Mouse (Mus musculus) thymus, postnatal 14 days (tissue): ENCODE measurements at regions not wholly inside any gene's neighbourhood (a gene's known extent, or its start where the extent isn't known, plus 50 kb on each side); places are given as distances from the start of the nearest gene placed in this dataset.
A peak's percentile ranks its signal among the peaks of the same experiment; 100 is the strongest.
"Not testable (repeated sequence)": the region's sequence is repeated elsewhere in the genome, so short reads cannot be mapped to it uniquely, and the experiment has no call there.

Source experiments
- DNase-seq: peaks from one replicate; pipeline ENCODE4 v3.0.0; 2021

DNA sequence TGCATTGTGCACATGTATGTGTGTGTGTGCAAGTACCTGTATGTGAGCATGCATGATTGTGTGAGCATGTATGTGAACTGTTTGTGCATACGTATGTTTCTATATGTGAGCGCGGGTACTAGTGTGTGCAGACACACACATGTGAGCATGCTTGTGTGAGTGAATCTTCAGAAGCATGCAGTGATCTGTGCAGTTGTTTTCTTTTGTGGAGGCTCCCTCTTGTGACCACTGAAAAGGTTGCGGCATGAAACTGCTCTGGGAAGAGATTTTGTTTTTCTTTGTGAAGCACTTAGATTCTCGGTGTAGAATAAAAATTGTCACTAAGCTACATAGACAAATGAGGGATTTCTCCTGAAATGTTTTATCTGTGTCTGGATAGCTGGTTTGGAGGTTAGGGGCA is 189.2 kb upstream of the Rapgef5 start:
- not testable (repeated sequence) for DNase-seq

DNA sequence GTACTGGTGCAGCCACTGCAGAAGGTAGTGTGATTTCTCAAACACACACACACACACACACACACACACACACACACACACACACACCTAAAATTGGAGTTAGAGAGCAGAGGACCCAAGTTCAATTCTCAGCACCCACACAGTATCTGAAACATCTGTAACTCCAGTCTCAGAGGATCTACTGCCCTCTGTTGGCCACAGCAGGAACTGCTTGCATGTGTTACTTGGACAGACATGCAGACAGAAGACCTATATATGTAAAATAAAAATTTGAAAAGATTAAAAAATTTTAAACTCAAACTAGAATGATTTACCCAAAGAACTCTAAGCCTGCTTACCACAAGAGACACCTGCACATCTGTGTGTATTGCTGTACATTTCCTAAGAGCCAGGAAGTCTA is 185.9 kb upstream of the Rapgef5 start:
- peak; percentile 38 for DNase-seq

DNA sequence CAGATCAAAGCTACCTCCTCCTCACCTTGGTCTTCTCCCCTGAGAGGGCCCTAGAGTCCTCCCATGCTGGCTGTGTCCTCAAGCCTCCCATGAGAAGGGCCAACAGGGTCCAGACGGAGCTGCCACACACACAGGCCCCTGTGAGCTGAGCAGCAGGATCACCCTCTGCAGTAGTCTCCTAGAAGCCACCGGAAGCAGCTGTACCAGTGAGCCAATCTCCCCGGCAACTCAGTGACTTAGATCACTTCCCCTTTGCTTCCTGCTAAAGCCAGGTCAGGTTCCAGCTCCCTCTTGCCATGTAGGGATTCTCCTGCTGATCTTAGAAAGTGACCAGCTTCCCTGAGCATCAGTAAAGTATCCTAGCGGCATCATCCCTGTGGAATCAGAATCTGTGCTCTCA is 179.4 kb upstream of the Rapgef5 start:
- DNase-seq, result peak; percentile 52

DNA sequence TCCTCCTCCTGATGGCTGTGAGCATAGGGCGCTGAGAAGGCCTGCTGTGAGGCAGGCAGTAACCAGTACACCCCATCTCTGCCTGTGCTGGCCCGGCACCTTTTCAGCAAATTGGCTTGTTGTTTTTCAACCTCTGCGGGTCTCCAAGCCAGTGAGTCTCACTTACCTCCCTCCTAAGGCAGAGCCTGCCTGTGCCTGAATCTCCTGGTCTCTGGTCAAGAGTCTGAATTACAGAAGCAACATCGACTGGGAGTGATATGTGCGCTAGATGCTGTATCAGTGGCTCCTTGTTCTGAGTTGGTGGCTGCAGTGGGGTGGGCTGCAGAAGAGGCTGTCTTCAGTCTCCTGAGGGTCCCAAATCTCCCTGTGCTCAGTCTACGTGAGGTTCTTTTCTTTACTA is 174.0 kb upstream of the Rapgef5 start:
- DNase-seq, result no peak

DNA sequence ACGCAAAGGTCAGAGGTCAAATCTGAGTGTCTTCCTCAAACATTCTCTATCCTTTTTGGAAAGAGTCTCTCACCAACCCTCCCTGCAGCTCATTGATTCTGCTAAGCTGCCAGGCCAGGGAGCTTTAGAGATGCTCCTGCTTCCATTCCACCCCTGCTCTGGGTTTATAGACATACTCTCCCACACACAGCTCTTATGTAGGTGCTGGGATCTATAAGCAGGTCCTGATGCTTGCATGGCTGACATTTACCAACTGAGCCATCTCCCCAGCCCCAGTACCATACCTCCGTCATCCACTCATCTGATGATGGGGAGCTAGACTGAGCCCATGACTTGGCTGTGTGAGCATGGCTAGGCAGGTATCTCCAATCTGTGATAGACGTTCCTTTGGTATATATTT is 173.2 kb upstream of the Rapgef5 start:
- no peak for DNase-seq

DNA sequence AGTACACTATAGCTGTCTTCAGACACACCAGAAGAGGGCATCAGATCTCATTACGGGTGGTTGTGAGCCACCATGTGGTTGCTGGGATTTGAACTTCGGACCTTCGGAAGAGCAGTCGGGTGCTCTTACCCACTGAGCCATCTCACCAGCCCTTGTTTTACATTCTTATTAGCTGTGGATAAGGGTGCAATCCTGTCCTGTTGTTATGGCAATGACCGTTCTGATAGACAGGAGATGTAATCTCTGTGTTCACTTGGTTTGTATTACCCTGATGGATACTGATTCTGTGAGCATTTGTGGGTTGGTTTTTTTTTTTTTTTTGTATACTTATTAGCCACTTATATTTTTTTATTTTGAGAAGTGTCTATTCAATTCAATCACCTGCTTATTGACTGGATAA is 172.7 kb upstream of the Rapgef5 start:
- not testable (repeated sequence) for DNase-seq

DNA sequence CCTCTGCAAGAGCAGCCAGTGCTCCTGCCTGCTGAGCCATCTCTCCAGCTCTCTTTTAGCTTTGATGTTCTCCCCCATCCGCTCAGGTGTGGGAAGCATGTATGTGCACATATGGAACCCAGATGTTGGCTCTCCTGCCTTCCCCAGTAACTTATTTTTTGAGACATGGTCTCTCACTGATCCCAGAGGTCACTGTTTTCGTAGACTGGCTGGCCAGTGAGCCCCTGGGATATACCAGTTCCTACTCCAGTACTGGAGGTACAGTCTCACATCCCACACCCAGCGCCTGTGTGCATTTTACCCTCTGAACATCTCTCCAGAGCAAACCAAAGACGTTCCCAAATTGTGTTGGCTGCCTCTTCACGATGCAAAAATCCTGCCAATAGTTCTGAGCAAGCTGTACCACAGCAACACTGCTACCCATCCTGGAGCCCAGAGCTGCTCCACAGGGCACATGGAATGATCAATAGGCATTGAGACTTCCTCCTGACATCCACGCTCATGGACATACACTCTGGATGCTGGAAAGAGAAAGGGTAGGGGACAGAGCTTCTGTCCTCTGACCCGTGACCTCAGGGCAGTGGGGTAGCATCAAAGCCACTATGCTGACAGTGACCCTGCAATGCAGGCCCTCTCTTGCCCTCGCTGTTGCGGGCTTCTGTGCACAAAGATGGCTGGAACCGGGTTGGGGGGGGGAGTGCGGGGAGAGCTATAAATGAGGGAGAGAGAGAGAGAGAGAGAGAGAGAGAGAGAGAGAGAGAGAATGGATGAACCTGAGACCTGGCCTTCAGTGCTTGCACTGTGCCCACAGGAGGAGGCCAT is 171.8 kb upstream of the Rapgef5 start:
- no peak for DNase-seq

DNA sequence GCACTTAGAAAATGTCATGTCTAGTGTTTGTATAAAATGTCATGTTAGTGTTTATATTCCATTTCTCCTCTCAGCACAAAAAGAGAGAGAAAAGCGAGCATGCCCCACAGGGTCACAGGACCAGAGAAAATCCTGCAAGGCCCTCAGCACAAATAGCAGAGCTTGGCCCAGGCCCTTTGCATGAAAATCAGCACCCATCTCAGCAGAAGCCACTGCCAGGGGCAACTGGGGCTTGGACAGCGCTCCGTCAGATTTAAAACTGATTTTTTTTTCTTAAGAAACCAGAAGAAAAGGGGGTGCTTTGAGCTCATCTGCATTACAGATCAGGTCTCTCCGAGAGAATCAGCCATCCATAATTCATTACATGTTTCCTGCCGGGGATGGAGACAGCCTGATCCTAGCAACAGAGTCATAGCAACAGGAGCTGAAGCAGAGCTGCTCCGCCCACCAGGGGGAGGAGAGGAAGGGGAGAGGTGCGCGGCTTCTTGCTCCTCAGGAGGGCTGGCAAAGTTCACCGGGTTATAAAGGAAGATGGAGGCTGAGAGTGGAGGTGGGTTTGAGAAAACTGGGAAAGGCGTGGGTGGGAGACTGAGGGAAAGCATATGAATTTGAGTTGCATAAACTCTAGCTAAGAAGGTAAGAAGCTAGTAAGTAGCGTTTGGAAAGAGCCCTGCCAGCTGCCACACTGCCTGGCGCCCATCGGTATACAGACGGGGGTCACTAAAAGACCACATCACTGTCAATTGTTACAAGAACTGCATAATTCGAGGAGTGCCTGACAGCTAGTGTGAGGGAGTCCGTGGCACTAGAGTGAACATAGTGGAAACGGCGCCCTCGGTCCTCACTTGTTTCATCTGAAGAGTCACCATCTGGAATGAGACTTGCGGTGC is 170.9 kb upstream of the Rapgef5 start:
- peak; percentile 38 for DNase-seq

DNA sequence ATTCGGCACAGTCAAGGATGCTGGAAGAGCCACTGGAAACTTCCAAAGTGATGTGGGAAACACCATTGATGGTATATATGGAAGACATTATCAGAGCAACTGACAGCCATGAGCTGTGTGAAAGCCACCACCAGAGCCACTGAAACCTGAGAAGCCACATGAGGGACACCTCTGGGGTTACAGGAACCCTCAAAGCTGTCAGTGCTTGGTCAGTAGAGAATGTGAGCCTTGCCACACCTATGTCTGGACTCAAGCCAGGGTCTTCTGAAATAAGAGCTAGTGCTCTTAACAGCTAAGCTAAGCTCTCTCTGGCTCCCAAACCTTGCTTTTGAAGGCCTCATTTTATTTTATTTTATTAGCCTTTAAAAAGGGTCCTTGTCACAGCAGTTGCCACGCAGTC is 170.2 kb upstream of the Rapgef5 start:
- DNase-seq, result no peak

DNA sequence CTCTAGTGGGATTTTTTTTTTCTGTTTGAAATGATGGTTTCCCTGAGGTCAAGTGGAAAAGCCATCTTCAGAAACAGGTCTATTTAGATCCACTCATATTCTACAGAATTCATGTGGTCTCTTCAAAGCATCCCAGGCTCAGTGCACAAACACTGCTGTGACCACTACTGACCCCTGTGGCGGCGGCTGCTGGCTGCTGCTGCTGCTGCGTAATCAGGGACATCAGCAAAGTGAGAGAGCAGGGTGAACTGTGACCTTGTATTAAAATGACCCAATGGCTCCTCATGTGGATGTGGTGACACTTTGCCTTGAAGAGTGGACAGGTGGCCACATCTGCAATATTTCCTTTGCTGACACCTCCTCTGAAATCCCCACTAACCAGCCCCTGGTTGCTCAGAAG is 169.1 kb upstream of the Rapgef5 start:
- DNase-seq, result no peak

DNA sequence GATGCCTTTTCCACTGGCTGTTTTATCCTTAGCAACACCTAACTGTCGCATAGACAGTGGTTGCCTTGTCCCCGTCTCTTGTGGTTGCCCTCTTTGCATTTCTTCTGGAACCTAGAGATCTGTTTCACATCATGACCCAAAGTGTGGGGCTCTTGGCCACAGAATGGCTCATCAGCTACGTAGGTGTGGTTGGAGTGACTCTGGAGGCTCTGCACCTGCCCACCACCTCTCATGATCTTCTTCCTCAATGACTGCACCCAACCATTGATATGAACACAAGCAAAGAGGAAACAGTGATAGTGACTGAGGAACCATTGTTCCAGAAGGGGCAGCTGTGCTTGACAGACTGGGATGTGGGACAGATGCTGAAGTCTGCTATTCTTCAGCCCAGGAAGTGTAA is 167.8 kb upstream of the Rapgef5 start:
- DNase-seq, result peak; percentile 27

DNA sequence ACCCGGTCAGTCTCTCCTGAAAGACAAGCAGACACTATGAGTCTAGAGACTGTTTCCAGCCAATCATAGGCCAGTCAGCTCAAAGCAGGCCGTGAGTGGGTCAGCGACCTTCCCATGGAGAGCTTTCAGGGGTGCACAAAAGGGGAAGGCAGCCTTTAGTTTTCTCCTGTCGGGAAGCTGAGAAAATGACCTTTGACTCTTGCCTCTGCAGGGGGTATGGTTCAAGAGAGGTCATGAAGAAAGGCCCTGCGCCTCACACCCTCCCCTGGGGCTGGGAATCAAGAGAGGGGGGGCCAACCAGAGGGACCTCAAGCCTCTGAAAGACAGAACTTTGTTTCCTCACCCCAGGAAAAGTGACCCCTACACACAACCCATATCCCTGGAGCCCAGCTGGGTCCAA is 164.4 kb upstream of the Rapgef5 start:
- DNase-seq, result no peak

DNA sequence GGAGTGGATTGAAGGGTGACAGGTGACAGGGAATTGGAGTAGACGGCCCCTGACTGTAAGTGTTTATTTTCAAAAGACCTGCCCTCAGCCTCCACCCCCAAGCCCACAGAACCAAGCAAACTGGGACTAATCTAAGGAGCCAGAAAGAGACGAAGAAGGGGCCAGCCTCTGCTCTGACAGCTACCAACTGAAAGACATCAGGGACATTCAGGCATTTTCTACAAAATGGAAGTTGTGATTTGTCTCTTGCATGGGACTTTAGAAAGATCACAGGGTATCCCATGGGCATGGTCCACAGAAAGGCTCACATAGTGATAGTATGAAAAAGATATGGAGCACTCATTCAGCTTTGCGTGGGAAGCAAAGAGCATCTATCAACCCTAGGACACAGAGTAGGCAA is 163.8 kb upstream of the Rapgef5 start:
- no peak for DNase-seq

DNA sequence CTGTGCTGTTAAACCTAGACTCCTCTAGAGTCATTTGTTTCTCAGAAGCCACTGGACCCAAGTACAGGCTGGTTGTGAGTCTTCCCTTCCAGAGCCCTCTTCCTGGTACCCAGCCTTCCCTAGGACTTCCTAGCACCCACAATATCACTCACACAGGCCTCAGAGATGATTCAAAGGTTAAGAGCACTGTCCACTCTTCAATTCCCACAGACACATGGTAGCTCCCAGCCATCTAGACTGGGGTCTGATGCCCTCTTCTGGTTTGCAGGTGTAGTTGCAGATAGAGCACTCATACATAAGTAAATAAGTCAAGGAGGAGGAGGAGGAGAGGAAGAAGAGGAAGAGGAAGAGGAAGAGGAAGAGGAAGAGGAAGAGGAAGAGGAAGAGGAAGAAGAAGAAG is 163.3 kb upstream of the Rapgef5 start:
- DNase-seq, result peak; percentile 31

DNA sequence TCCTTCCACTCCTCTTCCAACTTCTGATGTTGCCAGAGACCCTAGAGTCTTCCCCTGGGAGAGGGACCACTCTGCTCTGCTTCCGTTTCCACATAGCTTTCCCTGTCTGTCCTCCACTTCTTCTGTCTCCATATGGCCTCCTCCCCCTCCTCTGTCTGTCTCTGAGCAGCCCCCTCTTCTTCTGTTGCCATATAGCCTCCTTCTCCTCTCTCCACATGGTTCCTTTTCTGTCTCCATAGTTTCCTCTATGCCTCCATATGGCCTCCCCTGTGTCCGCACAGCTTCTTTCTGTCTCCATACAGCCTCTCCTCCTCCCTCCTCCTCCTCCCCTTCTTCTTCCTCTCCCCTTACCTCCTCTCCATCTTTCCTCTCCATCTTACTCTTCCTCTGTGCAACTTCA is 158.5 kb upstream of the Rapgef5 start:
- no peak for DNase-seq

DNA sequence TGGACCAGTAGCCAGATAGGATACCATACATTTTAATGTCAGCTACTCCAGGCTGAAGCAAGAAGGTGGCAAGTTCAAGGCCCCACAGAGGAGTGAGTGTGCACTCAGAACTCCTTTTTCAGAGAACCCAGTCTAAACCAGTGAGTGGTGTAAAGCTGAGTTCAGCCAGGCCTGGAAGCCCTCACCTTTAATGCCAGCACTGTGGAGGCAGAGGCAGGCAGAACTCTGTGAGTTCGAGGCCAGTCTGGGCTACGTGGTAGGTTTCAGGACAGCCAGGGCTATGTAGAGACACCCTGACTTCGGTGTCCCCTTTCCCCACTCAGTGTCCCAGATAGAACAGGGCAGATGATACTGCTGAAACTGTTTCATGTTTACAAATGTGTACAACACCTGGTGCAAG is 157.4 kb upstream of the Rapgef5 start:
- DNase-seq, result no peak

DNA sequence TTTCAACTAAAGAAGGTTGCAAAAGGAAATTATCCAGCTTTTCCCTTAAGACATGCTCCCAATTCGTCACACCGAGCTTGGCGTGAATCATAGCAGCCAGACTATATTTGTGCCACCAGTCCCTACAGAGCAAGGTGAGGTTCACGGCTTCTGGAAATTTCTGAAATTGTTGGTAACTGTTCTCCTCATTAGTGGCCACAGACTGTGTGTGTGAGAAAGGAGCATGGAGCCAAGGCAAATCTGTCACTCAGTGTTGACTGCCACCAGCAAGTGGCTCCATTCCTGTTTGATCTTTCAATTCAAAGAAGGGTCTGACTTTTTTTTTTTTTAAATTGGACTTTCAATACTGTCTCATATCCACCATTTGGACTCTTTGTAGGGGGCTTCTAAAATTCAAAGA is 156.1 kb upstream of the Rapgef5 start:
- DNase-seq, result no peak

DNA sequence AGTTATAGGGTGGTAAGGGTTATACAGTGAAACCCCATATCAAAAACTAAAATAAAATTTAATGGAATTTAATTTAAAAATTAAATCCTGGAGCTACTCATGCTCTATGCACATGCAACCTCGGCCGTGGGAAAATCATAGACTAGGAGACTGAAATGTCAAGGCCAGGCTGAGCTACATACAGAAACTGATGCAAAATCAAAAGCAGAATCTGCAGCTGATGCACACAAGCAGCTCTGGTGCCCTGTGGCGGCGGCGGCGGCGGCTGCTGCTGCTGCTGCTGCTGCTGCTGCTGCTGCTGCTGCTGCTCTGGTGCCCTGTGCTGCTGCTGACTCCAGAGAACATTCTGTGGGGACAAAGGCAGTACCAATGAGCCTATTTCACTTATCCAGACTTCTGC is 154.5 kb upstream of the Rapgef5 start:
- DNase-seq, result no peak

DNA sequence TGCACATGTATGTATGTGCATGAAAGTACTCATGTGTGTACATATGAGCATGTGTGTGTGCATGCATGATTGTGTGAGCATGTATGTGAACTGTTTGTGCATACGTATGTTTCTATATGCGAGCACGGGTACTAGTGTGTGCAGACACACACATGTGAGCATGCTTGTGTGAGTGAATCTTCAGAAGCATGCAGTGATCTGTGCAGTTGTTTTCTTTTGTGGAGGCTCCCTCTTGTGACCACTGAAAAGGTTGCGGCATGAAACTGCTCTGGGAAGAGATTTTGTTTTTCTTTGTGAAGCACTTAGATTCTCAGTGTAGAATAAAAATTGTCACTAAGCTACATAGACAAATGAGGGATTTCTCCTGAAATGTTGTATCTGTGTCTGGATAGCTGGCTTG is 152.8 kb upstream of the Rapgef5 start:
- not testable (repeated sequence) for DNase-seq

DNA sequence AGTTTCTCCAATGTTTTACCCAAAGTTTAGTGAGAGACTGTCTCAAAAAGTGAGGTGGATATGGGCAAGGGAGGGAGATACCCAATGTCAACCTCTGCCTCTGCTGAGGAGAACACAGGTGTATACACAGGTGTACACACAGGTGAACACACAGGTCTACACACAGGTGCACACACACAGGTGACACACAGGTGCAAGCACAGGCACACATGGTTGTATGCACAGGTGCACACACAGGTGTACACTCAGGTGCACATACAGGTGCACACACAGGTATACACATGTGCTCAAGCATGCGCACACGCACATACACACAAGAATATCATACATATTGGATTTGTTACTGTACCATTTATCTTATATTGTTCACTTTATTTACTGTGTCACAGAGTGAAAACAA is 151.1 kb upstream of the Rapgef5 start:
- DNase-seq, result no peak

DNA sequence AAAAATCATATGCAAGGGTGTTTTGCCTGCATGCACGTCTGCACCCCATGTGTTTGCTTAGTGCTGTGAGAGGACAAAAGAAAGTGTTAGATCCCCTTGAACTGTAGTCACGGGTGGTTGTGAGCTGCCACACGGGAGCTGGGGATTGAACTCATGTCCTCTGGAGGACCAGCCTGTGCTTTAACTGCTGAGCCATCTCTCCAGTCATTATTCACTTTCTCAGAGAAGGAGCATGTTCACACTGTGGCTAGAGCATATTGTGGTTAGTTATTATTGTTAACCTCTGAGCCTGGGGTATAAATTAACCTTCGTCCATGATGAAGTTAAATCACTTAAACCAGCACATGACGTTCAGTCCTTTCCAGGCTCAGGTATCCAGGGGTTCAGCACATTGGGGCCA is 150.4 kb upstream of the Rapgef5 start:
- DNase-seq, result no peak

DNA sequence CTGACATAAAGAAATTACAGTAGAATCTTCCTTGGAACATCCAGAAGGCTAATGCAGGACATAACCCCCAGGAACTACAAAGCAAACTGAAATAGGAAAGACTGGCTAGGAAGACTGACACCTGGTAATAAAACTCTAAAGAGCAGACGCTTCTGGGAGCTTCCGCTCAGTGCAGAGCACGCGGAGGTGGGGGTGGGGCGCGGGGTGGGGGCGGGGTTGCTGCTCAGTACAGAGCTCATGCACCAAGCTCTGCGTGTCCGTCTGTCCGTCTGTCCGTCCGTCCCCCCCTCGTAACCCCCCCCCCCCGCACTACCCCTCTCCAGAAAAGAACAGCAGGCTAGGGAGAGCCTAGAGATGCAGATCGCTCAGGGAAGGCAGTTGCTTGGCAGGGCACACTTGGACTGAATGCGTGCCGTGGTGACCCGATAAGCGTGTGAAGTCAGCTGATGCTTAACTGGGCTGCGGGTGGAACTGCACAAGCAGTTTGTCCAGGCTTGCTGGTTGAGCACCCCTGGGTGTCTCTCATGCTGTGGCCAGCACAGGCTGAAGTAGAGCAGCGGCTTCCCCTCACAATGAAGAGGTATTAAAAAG is 137.9 kb upstream of the Rapgef5 start:
- peak; percentile 11 for DNase-seq

DNA sequence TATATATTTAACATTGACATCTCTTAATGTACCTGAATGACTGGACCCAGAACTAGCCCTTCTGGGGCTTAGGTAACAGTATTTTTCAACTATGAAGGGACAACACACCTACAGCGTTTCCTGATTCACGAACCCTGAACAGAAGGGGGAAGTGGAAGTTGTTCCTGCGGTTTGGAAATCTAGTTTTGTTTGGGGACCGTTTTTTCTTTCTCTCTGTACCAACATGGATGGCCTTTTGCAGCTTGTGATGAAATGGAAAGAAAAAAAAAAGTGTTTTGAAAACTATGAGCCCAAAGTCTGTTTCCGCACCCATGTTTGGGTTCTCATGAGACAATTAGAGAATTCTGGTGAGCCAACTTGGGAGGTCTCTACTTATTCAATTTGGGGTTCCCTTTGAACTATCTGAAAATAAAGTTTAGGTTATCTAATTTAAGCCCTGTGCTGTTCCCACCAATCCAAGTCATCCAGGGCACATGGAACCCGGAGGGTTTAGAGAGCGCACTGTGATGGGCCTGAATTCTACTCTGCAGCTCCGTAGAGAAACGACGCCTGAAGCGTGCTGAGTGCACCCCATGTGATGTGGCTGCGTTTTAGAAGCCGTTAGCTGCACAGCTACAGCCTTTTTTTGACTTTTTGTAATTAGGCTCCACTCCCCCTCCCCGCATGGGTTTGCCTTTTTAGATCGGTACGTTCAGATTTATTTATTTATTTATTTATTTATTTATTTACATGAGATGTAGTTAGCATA is 137.0 kb upstream of the Rapgef5 start:
- DNase-seq, result no peak
